Mouse (Mus musculus): ENCODE data around the gene Ran.

- no peak for TF ChIP-seq GATA1 (IDR thresholded peaks at IDR 0.05; ENCODE audit: borderline replicate concordance, low read length)
- no peak for TF ChIP-seq FLI1 (IDR thresholded peaks at IDR 0.05; ENCODE audit: low read length)
These were observed 19.0 kb upstream of the Ran start for GRCm38 (mm10) chr5:129000706-129001468.

Data from megakaryocyte, embryonic 14.5 days (primary cell).